Mouse (Mus musculus): ENCODE measurements around the gene Hspb8. TPM values are rescaled to one million over a fixed set of nuclear protein-coding genes. Genes with fewer than 3 reads are reported as not detected.

Gene Hspb8
- polyA plus RNA-seq, 1 experiment from 2014 or later, result 4.3 TPM

- H3K9ac ChIP-seq (replicated peaks), result no peak overlapping the region
- peak; percentile 37 for ATAC-seq
Measured at GRCm38 (mm10) chr5:116446552-116446951, 23.9 kb upstream of the Hspb8 start.

DNA sequence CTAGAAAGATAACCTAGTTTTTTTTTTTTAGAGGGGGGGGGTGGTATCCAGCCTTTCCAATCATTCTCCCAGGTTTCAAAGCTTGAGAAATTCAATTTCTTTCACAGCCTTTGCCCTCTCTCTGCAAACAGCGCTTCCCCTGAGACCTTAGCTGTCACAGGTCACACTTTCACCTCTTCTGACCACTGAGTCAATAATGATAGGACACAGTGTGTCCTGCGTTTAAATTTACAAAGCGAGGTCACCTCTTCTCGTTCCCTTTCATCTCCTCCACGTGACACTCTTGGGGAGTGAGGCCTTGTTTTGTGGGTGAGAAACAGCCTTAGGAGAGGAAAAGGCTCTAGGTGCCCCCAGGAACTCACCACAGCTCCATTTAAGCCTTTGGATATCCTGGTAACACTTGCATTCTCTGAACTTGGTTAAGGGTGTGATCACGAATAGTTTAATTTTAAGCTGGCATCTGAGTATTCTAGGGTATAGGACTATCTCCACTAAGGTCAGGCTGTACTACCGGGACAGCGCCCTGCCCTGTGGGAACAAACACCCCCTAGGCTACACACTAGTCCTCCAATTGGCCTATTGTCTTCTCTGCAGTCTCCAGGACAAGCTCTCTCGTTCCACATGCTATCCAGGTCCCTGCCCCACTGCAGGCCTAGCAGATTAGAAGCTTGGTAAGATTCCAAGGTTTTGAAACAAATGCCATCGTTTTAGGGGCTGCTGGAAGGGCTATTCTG, 23.1 kb upstream of the Hspb8 start:
- peaks cover 51% of the 10 kb centered on the region for H3K36me3 ChIP-seq

More at GRCm38 (mm10) chr5:116446552-116446951, 23.9 kb upstream of the Hspb8 start:
- Histone ChIP-seq H3K36me3 (peaks cover 50% of the 10 kb centered on the region), H3K9me3 (no peaks in the 10 kb centered on the region), H3K27ac (no peak overlapping the region), H3K27me3 (peaks cover 6% of the 10 kb centered on the region; the same call in 1 of the 2 replicates), H3K4me3 (replicated peaks) (no peak overlapping the region), H3K4me1 (replicated peaks) (peaks cover 30% of the 10 kb centered on the region), H3K4me2 (replicated peaks) (no peak overlapping the region)
- WGBS, result 45% methylated on average over 23 of the region's 23 CpGs

DNA sequence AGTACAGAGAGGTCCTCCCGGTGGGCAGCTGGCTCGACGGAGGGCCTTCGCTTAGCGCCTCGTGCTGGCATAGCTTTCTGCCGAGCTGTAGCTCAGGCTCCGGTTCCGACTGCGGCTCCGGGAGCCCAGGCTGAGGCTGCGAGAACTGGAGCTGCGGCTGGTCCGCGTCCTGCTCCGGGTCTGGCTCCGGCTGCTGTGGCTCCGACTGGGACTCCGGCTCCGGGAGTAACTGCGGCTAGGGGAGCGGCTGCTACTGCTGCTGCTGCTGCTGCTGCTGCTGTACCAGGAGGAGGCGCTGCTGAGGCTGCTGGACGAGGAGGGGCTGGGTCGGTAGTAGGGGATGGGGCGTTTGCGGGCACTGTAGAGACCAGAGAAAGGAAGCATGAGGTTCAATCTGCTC, 21.9 kb upstream of the Hspb8 start:
- H3K4me2 ChIP-seq (replicated peaks), result no peak overlapping the region
- no peaks in the 10 kb centered on the region for H3K9me3 ChIP-seq
- H3K27me3 ChIP-seq, result no peaks in the 10 kb centered on the region
- H3K4me3 ChIP-seq (replicated peaks), result no peak overlapping the region
- peaks cover 30% of the 10 kb centered on the region for H3K4me1 ChIP-seq (replicated peaks)
- ATAC-seq, result no peak
- WGBS, result 63% methylated on average over 27 of the region's 27 CpGs
- H3K9ac ChIP-seq (replicated peaks), result no peak overlapping the region
- H3K27ac ChIP-seq, result 0 out of 2 replicates have a peak overlapping the region, but pooled peaks have one; percentile 3
- H3K36me3 ChIP-seq, result peaks cover 42% of the 10 kb centered on the region

More for the DNA sequence above, 23.1 kb upstream of the Hspb8 start:
- H3K27me3 ChIP-seq, result peaks cover 5% of the 10 kb centered on the region; the same call in 1 of the 2 replicates
- 0 out of 2 replicates have a peak, but pooled peaks have one; percentile 2 for ATAC-seq
- H3K27ac ChIP-seq, result no peak overlapping the region
- peaks cover 30% of the 10 kb centered on the region for H3K4me1 ChIP-seq (replicated peaks)
- 60% methylated on average over 10 of the region's 10 CpGs for WGBS
- no peaks in the 10 kb centered on the region for H3K9me3 ChIP-seq
- no peak overlapping the region for H3K4me3 ChIP-seq (replicated peaks)
- no peak overlapping the region for H3K9ac ChIP-seq (replicated peaks)
- no peak overlapping the region for H3K4me2 ChIP-seq (replicated peaks)

DNA sequence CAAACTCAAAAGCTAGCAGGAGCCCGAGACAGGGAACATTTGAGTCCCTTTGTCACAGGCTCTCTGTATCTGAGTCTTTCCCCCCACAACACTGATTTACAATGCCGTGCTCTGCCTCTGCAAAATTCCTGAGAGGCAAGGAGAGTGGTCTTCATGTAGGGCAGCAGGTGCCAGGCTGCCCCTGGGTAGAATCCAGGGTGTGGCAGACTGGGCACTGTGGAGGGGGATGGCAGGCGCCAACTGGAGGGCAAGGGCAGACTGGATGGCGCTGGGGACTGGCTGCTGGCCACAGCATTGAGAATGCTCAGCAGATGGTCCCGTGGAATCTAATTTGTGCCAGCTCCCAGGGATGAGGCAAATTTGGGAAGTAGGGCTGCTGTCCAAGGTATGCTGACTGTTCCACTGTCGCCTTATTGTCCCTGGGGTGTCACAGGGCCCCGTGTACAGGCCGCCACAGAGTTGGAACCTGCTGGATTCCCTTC, 20.8 kb upstream of the Hspb8 start:
- ATAC-seq, result 0 out of 2 replicates have a peak, but pooled peaks have one; percentile 29
- H3K36me3 ChIP-seq, result peaks cover 39% of the 10 kb centered on the region
- WGBS, result 80% methylated on average over 8 of the region's 8 CpGs
- no peak overlapping the region for H3K9ac ChIP-seq (replicated peaks)
- peak overlapping the region; percentile 61; the same call in 1 of the 2 replicates for H3K27ac ChIP-seq
- no peak overlapping the region for H3K4me3 ChIP-seq (replicated peaks)
- H3K27me3 ChIP-seq, result no peaks in the 10 kb centered on the region
- H3K4me2 ChIP-seq (replicated peaks), result no peak overlapping the region
- H3K4me1 ChIP-seq (replicated peaks), result peaks cover 25% of the 10 kb centered on the region
- no peaks in the 10 kb centered on the region for H3K9me3 ChIP-seq

DNA sequence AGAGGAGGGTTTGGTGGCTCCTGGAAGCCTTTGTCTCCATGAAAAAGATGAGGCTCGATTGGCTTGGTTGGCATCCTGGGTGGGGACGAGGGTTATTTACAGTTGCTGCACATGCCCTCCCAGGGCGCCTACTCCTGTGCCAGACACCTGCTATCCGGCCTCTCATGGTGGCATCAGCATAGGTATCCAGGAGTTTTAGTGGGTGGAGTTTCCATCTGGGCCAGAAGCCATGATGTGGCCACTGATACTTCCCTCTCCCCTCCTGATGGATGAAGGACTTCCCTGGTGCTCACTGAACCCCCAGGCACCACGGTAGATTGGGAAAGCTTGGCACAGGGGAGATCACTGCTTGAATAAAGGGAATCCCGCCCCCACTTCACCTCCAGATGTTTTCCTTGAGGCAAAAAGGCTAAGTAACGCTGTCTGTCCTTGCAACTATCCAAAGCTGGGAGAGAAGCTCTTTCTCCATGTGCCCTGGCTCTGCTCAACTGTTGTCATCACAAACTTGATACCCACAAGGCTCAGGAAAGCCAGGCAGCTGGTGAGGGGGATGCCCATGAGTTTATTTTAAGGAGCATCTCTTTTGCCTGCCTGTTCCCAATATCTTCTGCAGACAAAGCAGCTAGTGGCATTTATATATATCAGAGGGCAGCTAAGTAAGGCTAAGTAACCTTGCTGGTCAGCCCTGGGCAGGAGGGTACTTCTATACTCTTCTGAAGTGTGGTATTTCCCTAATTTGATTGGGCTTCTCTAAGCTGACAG, 20.2 kb upstream of the Hspb8 start:
- Histone ChIP-seq H3K27me3 (no peaks in the 10 kb centered on the region), H3K4me1 (replicated peaks) (peaks cover 20% of the 10 kb centered on the region), H3K27ac (no peak overlapping the region; the same call in 1 of the 2 replicates), H3K9me3 (no peaks in the 10 kb centered on the region), H3K4me3 (replicated peaks) (no peak overlapping the region), H3K4me2 (replicated peaks) (no peak overlapping the region), H3K9ac (replicated peaks) (no peak overlapping the region), H3K36me3 (peaks cover 39% of the 10 kb centered on the region)
- 74% methylated on average over 7 of the region's 7 CpGs for WGBS
- ATAC-seq, result no peak

DNA sequence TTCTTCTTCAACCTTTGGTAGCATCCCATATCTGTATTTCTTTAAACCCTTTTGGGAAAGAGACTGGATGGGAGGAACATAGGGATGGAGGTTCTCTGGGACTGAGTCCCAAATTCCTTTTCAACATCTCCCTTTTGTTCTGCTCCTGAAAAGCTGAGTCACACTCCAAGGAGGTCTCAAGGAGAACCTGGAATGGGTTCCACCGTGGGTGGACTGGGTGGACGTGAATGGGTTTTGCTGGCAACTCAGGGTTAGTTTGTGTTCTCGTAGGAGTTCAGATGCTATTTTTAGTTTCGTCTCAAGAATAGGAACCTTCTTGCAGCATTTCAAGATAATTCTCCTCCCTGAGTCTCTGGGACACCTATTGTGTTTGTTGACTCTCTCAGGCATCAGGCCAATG, 17.6 kb upstream of the Hspb8 start:
- Histone ChIP-seq H3K4me2 (replicated peaks) (no peak overlapping the region), H3K4me3 (replicated peaks) (no peak overlapping the region), H3K9ac (replicated peaks) (no peak overlapping the region), H3K27me3 (no peaks in the 10 kb centered on the region), H3K36me3 (peaks cover 28% of the 10 kb centered on the region), H3K27ac (no peak overlapping the region), H3K9me3 (no peaks in the 10 kb centered on the region), H3K4me1 (replicated peaks) (peaks cover 12% of the 10 kb centered on the region)
- ATAC-seq, result no peak
- 83% methylated on average over 4 of the region's 4 CpGs for WGBS

- no peak overlapping the region for H3K9ac ChIP-seq (replicated peaks)
- H3K36me3 ChIP-seq, result peaks cover 14% of the 10 kb centered on the region
- no peaks in the 10 kb centered on the region for H3K27me3 ChIP-seq
- H3K4me2 ChIP-seq (replicated peaks), result no peak overlapping the region
- ATAC-seq, result no peak
- no peak overlapping the region for H3K4me3 ChIP-seq (replicated peaks)
- H3K27ac ChIP-seq, result no peak overlapping the region
- no peaks in the 10 kb centered on the region for H3K9me3 ChIP-seq
- 31% methylated on average over 4 of the region's 4 CpGs for WGBS
- H3K4me1 ChIP-seq (replicated peaks), result peaks cover 10% of the 10 kb centered on the region
Measured at GRCm38 (mm10) chr5:116438328-116438727, 15.7 kb upstream of the Hspb8 start.

DNA sequence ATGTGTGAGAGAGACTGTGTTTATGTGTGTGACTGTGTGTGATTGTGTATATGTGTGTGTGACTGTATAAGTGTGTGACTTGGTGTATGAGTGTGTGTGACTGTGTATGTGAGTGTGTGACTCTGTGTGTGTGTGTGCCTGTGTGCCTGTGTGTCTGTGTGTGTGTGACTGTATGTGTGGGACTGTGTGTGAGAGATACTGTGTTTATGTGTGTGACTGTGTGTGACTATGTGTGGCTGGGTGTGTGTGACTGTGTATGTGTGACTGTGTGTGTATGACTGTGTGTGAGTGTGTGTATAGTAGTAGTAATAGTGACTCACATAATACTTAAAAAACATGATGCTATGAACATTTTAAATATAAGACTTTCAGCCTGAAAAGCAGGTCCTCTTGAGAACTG, 13.5 kb upstream of the Hspb8 start:
- Histone ChIP-seq H3K27ac (no peak overlapping the region), H3K9ac (replicated peaks) (no peak overlapping the region), H3K4me2 (replicated peaks) (no peak overlapping the region), H3K27me3 (no peaks in the 10 kb centered on the region), H3K4me1 (replicated peaks) (peaks cover 6% of the 10 kb centered on the region; the same call in 1 of the 2 replicates), H3K36me3 (peaks cover 1% of the 10 kb centered on the region; the same call in 1 of the 2 replicates), H3K9me3 (no peaks in the 10 kb centered on the region), H3K4me3 (replicated peaks) (no peak overlapping the region)
- peak; percentile 50 for ATAC-seq

- peaks cover 6% of the 10 kb centered on the region; the same call in 1 of the 2 replicates for H3K4me1 ChIP-seq (replicated peaks)
- H3K36me3 ChIP-seq, result no peaks in the 10 kb centered on the region
- no peak overlapping the region for H3K4me2 ChIP-seq (replicated peaks)
- H3K9ac ChIP-seq (replicated peaks), result no peak overlapping the region
- 62% methylated on average over 13 of the region's 13 CpGs for WGBS
- peak; percentile 53; the same call in 1 of the 2 replicates for ATAC-seq
- H3K4me3 ChIP-seq (replicated peaks), result no peak overlapping the region
- H3K9me3 ChIP-seq, result no peaks in the 10 kb centered on the region
- no peak overlapping the region for H3K27ac ChIP-seq
- no peaks in the 10 kb centered on the region for H3K27me3 ChIP-seq
Measured at GRCm38 (mm10) chr5:116434976-116435850, 12.5 kb upstream of the Hspb8 start.

DNA sequence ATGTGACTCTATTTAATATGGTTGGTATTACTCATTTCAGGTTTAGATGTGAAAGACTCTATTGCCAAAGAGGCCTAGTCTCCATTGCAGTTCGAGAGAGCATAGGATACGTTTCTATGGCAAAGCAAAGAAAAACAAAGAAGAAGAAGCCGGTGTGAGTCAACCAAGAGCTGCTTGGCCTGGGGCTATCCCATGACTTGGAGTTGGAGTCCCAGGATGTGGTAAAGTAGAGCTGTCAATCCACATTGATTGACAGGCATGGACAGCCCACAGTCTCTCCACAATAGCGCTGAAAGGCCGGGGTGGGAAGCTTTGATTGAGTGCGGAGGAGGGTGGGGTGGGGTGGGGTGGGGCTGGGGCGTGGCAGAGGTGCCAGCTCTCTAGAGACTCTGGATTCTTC, 10.2 kb upstream of the Hspb8 start:
- no peak for ATAC-seq
- 60% methylated on average over 7 of the region's 7 CpGs for WGBS
- no peak overlapping the region for H3K4me3 ChIP-seq (replicated peaks)
- no peaks in the 10 kb centered on the region for H3K36me3 ChIP-seq
- H3K4me2 ChIP-seq (replicated peaks), result no peak overlapping the region
- no peaks in the 10 kb centered on the region for H3K27me3 ChIP-seq
- H3K9ac ChIP-seq (replicated peaks), result no peak overlapping the region
- no peaks in the 10 kb centered on the region for H3K9me3 ChIP-seq
- peaks cover 6% of the 10 kb centered on the region; the same call in 1 of the 2 replicates for H3K4me1 ChIP-seq (replicated peaks)
- no peak overlapping the region for H3K27ac ChIP-seq

DNA sequence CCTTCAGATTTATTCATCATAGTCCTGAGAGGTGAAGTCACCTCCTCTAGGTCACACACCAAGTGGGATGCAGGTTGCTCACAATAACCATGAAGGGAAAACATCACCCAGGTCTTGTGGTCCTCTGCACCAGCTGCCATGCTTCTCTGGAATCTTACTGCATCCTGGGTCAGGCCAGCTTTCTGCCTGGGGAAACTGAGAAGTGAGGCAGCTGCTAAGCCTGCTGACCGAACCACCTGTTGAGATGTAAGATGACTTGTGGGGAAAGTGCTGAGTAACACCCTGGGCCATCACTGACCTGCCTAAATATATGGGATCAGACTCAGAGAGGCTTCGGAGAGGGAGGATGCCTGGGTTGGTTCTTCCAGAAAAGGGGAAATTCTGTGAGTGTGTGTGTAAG, 4.0 kb upstream of the Hspb8 start:
- 87% methylated on average over 2 of the region's 2 CpGs for WGBS
- Histone ChIP-seq H3K4me3 (replicated peaks) (no peak overlapping the region), H3K27me3 (peaks cover 7% of the 10 kb centered on the region; the same call in 1 of the 2 replicates), H3K27ac (no peak overlapping the region), H3K4me2 (replicated peaks) (no peak overlapping the region), H3K9ac (replicated peaks) (no peak overlapping the region), H3K9me3 (no peaks in the 10 kb centered on the region), H3K4me1 (replicated peaks) (peaks cover 16% of the 10 kb centered on the region), H3K36me3 (no peaks in the 10 kb centered on the region)
- no peak for ATAC-seq
